Mouse (Mus musculus) kidney, adult 9 months (tissue): ENCODE measurements around the gene Vhl.
A peak's percentile ranks its signal among the peaks of the same experiment; 100 is the strongest.
"Not testable (repeated sequence)": the region's sequence is repeated elsewhere in the genome, so short reads cannot be mapped to it uniquely, and the experiment has no call there.

Experiments used
- DNase-seq: peaks from one replicate; pipeline ENCODE4 v3.0.0; 2022

The Vhl gene

DNA sequence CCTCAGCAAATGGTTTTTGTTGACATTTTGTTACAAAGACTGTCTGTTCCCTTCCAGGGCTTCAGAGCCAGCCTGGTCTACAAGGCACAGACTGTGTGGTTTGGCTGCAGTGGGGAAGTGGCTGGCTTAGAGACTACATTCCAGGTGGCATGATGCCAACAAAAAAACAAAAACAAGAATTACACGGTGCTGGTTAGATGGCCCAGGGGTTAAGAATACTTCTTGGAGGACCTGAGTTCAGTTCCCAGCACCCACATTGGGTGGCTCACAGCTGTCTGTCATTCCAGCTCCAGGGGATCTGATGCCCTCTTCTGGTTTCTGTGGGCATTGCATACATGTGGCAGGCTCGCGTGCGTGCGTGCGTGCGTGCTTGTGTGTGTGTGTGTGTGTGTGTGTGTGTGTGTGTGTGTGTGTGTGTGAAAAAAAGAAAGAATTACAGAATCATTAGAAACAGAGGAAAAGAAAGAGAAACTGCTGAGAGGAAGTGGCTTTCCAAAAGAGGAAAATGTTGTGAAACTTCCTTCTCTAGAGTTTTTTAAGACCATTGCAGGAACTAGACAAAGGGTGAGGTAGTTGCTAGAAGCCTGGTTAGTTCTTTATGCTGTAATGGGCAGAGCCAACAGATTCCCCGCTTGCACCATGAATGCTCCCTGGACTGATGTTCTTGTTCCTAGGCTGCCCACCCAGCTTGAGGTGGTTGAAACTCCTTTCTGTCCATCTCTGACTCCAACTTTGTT lies 39.4 kb downstream of the Vhl start:
- DNase-seq, result no peak

DNA sequence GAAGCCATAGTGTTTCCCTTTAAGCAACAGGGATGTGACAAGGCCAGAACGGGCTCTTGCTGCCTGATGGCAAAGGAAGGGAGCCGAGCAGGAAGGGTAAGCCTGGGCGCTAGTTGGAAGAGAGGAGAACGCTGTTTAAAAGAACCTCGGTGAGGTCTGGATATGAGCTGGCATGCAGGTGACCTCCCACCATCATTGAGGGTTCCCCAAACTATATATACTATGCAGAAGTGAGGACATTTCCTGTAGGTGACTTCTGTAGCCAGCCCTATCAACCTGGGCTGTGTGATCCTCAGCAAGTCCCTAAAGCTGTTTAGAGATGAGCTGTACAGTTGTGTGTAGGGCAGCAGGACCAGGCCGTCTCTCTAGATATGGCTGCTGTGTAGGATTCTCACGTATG lies 40.5 kb downstream of the Vhl start:
- no peak for DNase-seq

DNA sequence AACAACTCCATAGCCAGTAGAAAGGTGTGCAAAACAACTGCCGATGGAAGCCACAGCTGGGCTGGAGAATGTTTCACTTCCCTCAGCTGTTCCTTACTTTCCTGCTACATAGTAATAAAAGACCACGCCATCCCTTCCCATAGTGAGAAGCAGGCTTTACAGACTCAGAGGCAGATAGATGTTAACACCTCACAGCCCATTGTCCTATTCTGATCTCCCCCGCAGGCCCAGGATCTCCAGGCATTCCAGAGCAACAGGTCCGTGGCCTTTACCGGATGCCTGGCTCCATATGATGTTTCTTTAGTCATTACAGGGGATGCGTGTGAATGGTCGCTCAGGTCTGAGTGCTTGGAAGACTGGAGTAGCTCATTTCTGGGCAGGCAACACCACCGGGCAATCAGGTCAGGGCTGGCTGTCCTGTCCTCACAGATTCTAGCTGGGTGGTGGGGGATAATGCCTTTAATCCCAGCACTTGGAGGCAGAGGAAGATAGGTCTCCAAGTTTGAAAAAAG lies 43.9 kb downstream of the Vhl start:
- DNase-seq, result no peak

DNA sequence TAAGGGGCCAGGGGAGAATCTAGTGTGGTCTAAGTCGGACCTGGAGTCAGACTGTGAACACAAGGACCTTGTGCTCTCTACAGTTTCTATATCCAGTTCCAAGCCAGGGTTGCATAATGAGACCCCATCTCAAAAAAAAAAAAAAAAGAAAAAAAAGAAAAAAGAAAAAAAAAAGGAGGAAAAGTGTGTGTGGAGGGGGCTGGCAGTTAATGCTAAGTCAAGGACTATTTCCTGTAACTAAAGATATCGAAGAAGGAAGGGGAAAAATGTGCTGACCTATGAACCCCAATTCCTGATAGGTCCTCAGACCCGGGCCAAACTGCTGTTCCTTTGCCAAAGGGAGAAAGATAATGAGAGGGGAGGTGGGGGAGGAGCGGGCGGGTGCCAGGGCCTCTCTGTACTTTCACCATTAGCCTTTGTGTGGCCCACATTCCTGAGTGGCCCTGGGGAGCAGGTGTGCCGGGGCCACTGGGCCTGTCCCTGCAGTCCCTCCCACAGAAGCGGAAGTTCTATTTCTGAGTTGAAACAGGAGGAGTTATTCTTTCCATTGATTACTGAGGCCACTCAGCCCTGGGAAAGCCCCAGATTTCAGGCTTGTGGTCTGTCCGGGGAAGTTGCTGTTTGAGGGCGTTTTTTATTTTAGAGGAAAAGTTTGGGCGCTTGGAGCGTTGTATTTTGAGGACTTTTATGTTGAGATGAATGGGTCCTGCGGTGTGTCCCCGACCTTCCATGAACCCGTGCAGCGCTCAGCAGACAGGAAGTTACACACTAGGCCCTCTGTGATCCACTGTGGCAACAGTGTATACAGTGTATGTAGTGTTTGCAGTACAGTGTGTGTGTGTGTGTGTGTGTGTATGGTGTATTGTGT lies 44.8 kb downstream of the Vhl start:
- DNase-seq, result peak; percentile 61

DNA sequence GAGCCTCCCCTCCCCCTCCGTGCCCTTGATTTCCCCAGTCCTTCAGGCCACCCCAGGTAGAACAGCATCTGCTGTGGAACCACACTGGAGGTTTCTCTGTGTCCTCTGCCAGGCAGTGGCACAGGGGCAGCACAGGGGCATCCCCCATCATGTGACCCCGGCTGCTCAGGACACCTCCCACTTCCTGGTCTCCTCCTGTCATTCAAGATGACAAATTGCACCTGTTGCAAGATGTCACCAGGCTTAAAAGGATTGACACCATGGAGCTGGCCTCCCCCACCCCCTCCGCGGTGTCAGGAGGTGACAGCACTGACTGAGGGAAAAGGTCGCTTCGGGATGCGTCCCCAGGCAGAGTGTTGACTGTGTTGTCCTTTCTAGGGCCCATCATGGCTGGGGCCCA lies 46.1 kb downstream of the Vhl start:
- no peak for DNase-seq

DNA sequence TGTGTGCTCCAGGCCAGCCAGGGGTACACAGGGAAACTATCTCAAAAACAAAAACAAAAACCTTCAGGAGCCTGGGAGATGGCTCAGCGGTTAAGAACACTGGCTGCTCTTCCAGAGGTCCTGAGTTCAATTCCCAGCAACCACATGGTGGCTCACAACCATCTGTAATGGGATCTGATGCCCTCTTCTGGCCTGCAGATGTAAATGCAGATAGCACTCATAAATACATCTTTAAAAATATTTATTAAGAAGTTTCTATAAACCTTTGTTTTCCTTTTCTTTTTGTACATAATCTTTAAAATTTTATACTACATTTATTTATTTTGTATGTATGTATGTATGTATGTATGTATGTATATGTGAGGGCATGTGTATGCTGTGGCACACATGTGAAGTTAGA lies 48.3 kb downstream of the Vhl start:
- not testable (repeated sequence) for DNase-seq

DNA sequence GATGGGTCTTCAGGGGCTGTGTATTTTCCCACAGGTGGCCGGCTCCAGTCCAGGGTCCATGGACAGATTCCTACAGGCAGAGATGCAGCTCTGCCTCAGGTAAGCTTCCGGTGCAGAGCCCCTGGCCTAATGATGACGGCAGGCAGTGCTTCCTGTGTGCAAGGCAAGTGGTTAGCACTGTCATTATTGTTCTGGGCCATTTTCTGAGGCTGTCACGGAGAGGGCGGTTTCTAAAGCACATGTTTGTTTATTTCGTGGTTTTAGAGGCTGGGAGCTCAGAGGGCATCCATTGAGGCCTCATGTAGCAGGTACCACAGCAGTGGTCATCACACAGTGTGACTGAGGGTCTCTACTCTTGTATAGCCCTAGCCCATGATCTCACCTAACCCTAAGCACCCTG lies 49.2 kb downstream of the Vhl start:
- DNase-seq, result no peak

DNA sequence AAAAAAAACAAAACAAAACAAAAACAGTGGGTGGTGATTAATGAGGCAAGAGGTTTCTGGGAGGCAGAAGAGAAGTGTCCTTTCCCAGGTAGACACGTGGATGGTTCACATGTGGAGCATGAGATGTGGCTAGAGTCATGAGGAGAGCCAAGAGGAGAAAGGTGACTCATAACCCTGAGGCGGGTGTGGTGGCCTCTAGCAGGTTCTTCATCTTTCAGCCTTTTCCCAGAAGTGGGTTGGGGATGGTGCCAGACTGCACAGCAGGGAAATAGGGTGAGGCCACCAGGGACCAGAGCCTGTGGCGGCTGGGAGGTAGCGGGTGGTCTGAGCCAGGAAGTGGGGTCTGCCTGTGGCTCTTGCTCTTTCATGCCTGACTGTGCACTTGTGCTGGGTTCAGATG lies 51.5 kb downstream of the Vhl start:
- DNase-seq, result no peak

- no peak for DNase-seq
Observed at GRCm38 (mm10) chr6:113675991-113676390, 52.2 kb downstream of the Vhl start.

- peak; percentile 71 for DNase-seq
Observed at GRCm38 (mm10) chr6:113677070-113677734, 53.4 kb downstream of the Vhl start.

DNA sequence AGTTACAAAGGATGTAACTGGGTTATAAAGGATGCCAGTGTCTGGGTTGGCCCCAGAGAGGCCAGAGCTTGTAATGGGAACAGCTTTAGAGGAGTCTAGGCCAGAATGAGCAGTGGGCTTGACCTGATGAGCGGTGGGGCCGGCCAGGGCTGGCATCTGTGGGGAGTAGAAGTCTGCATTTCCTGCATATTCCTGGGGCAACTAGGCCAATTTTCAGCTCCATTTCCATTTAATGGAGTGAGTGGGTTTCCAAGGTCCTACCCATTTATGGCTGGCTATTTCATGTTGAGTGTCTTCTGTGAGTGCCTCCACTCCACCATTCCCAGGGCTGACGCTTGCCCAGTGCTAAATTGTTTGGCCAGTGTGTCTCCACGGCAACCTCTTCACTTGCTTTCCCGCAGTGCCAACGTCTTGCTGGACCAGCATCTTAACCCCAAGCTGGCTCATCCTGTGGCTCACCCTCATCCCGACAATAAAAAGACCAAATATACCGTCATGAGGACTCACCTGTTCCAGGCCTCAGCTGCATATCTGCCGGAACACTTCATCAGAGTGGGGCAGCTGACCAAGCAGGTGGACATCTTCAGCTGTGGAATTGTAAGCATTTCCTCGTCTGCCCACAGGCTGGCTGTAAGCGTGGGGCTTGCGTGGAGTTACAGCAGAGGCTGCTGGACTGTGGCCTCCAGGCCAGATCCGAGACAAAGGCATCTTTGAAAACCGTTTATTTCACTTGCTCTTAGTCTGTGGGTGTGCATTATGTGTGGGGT lies 54.7 kb downstream of the Vhl start:
- no peak for DNase-seq

GRCm38 (mm10) chr6:113679993-113680566 lies 56.3 kb downstream of the Vhl start:
- no peak for DNase-seq
